Mouse (Mus musculus) effector memory CD4-positive, alpha-beta T cell, adult 5 months (primary cell): Measurements from ENCODE around the gene Efna3. TPM values are rescaled to one million over a fixed set of nuclear protein-coding genes. Genes with fewer than 3 reads are reported as not detected.

Experiments
- polyA plus RNA-seq: library from polyadenylated mRNA; unstranded; fragments of 100-300 nt; shearing (Covaris generic); gene quantifications from one replicate; pipeline ENCODE4 v1.2.1, GENCODE M21; 2017

Efna3 gene
- not detected for polyA plus RNA-seq

GRCm38 (mm10) chr3:89322514-89323165 lies at the start of gene Efna3:
Gene Efna3 (minus strand): TSS chr3:89322965.

GRCm38 (mm10) chr3:89365153-89365485 lies 42.4 kb upstream of the Efna3 start, which contains the start of gene Dcst1:
Gene Dcst1 (minus strand): TSS chr3:89365253.

GRCm38 (mm10) chr3:89361675-89362074 lies 38.9 kb upstream of the Efna3 start, which contains the start of gene Dcst2:
Gene Dcst2 (plus strand): TSS chr3:89361975.

GRCm38 (mm10) chr3:89349869-89350501 lies 27.2 kb upstream of the Efna3 start, which contains the start of gene Adam15:
Gene Adam15 (minus strand): TSS chr3:89349996.

GRCm38 (mm10) chr3:89337721-89338578 lies 15.2 kb upstream of the Efna3 start, which contains the start of gene Efna4:
Gene Efna4 (minus strand): TSS chr3:89338028.

GRCm38 (mm10) chr3:89280606-89281511 lies 41.9 kb downstream of the Efna3 start, which contains the start of gene Efna1:
Gene Efna1 (minus strand): TSS chr3:89281142.

GRCm38 (mm10) chr3:89270051-89270755 lies 52.6 kb downstream of the Efna3 start, which contains the start of gene Slc50a1:
Gene Slc50a1 (minus strand): TSS chr3:89270570.

Other genes starting within 250 kb of the Efna3 start
- 76.8 TPM for gene Rusc1, start 229.7 kb downstream of the Efna3 start, polyA plus RNA-seq
- gene Gm43738, start 221.9 kb downstream of the Efna3 start, polyA plus RNA-seq = not detected
- 61.8 TPM for gene Fdps, start 221.0 kb downstream of the Efna3 start, polyA plus RNA-seq
- gene Pklr, start 186.8 kb downstream of the Efna3 start, polyA plus RNA-seq = not detected
- gene Hcn3, start 162.8 kb downstream of the Efna3 start, polyA plus RNA-seq = 1.9 TPM
- 86.6 TPM for gene Clk2, start 158.2 kb downstream of the Efna3 start, polyA plus RNA-seq
- gene Scamp3, start 145.5 kb downstream of the Efna3 start, polyA plus RNA-seq = 232 TPM
- gene Fam189b, start 139.8 kb downstream of the Efna3 start, polyA plus RNA-seq = 94.4 TPM
- 79.2 TPM for gene Gba, start 120.0 kb downstream of the Efna3 start, polyA plus RNA-seq
- gene Thbs3, start 107.8 kb downstream of the Efna3 start, polyA plus RNA-seq = 1.6 TPM
- gene Mtx1, start 95.9 kb downstream of the Efna3 start, polyA plus RNA-seq = 87.7 TPM
- gene Muc1, start 93.9 kb downstream of the Efna3 start, polyA plus RNA-seq = 7.2 TPM
- gene Krtcap2, start 77.0 kb downstream of the Efna3 start, polyA plus RNA-seq = 192 TPM
- gene Trim46, start 76.7 kb downstream of the Efna3 start, polyA plus RNA-seq = 2.7 TPM
- gene Dpm3, start 63.6 kb downstream of the Efna3 start, polyA plus RNA-seq = 74.3 TPM
- gene Slc50a1, start 52.4 kb downstream of the Efna3 start, polyA plus RNA-seq = 132 TPM
- gene Efna1, start 41.8 kb downstream of the Efna3 start, polyA plus RNA-seq = 0.26 TPM
- gene Efna4, start 15.1 kb upstream of the Efna3 start, polyA plus RNA-seq = not detected
- gene Adam15, start 27.0 kb upstream of the Efna3 start, polyA plus RNA-seq = 21.7 TPM
- not detected for gene Dcst2, start 39.0 kb upstream of the Efna3 start, polyA plus RNA-seq
- 0.37 TPM for gene Dcst1, start 42.3 kb upstream of the Efna3 start, polyA plus RNA-seq
- gene Zbtb7b, start 71.8 kb upstream of the Efna3 start, polyA plus RNA-seq = 17.3 TPM
- not detected for gene Lenep, start 79.8 kb upstream of the Efna3 start, polyA plus RNA-seq
- gene Flad1, start 88.9 kb upstream of the Efna3 start, polyA plus RNA-seq = 27.4 TPM
- gene Cks1b, start 95.4 kb upstream of the Efna3 start, polyA plus RNA-seq = 10.5 TPM
- gene Shc1, start 95.5 kb upstream of the Efna3 start, polyA plus RNA-seq = 69.1 TPM
- 37.8 TPM for gene Pygo2, start 107.2 kb upstream of the Efna3 start, polyA plus RNA-seq
- 100 TPM for gene Pbxip1, start 113.7 kb upstream of the Efna3 start, polyA plus RNA-seq
- 14.1 TPM for gene Pmvk, start 131.6 kb upstream of the Efna3 start, polyA plus RNA-seq
- gene Kcnn3, start 197.2 kb upstream of the Efna3 start, polyA plus RNA-seq = not detected